Mouse (Mus musculus) megakaryocyte, adult 5-6 weeks (primary cell): ENCODE measurements at regions not wholly inside any gene's neighbourhood (a gene's known extent, or its start where the extent isn't known, plus 50 kb on each side); places are given as distances from the start of the nearest gene placed in this dataset.

Source experiments
- ATAC-seq: 2 replicates; pipeline ENCODE4 v1.8.0; 2016; ENCODE audit warnings: mild to moderate bottlenecking, inconsistent platforms; ENCODE audit not compliant: poor library complexity, severe bottlenecking

DNA sequence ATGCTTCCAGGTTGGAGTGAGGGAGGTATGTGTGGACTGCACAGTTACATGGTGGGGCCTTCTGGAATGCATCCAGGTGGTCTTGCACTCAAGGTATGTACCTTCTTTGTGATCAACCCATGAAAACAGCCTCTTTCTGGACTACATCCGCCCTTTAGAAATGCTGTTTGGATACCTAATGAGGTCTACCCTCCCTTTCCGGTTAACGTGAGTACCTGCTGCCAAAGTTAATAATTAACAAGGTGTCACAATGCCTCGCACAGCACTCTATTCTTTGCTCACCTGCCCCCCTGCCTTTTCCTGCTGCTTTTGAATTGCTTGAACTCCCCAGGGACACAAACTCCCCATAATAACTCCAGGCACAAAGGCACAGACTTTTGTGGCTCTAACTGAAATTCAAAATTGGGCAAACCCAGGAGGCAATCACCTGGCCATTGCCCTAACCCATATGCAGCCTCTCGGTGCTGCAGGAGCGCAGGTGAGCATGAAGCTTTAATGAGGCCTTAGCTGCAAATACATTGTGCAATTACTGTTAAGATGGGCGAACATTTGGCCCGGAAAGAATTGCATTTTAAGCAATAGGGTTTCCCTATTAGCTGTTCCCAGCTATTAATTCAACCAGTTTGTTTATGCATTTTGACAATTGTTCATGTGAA, 500.9 kb upstream of the Nox3 start:
- no peak for ATAC-seq

DNA sequence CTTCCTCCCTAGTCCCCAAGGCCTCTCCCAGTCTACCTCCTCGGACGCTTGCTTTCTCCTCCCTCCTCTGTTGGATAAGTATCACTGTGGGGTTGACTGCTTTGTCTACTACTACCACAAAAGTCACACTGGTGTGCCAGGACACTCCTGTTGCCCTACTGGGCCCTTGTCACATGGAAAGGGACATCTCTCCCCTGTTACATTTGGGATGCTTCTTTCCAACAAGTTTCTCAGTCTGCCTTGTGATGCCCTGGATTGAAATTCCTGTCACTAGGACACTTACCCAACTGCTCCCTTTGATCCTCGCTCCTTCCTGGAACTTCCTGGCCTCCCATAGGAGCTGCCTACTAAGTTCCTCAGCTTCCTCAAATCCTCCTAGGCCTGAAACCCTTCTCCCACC, 501.9 kb upstream of the Nox3 start:
- ATAC-seq = no peak

DNA sequence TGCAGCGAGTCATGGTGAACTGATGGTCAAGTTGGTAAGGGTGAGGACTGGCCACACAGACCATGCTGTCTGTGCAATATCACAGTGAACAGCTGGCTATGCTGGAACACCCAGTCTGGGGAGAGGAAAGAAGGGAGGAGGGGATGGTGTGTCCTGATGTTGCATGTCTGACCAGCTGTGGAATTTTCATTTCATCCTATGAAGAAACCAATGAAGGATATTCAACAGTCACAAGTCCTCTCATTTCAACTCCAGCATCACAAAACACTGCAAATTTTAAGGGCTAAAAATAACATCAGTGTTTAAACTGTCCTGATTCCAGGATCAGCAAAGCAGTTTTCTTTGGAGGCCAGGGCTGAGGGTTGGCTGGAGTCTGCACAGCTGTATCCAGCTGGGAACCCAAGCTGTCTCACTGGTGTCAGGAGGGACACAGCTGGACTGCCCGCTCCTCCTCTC, 503.7 kb upstream of the Nox3 start:
- ATAC-seq = no peak

DNA sequence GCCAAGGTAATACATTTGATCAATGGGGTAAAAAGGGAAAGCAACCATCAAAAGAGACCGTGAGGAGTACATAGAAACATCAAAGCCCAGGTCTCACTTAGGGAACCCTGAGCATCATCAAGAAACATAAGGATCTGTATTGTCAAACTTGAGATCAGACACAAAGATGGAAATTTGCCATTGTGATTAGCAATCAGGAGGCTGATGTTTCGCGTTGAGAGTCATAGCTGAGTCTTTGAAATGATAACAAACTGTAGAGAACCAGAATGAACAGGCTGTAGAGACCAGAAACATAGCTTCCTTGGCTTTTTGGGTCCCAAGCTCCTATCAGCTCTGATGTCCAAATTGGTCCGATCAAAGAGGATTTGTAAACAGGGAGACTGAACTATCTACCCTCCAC, 505.2 kb upstream of the Nox3 start:
- ATAC-seq = no peak

DNA sequence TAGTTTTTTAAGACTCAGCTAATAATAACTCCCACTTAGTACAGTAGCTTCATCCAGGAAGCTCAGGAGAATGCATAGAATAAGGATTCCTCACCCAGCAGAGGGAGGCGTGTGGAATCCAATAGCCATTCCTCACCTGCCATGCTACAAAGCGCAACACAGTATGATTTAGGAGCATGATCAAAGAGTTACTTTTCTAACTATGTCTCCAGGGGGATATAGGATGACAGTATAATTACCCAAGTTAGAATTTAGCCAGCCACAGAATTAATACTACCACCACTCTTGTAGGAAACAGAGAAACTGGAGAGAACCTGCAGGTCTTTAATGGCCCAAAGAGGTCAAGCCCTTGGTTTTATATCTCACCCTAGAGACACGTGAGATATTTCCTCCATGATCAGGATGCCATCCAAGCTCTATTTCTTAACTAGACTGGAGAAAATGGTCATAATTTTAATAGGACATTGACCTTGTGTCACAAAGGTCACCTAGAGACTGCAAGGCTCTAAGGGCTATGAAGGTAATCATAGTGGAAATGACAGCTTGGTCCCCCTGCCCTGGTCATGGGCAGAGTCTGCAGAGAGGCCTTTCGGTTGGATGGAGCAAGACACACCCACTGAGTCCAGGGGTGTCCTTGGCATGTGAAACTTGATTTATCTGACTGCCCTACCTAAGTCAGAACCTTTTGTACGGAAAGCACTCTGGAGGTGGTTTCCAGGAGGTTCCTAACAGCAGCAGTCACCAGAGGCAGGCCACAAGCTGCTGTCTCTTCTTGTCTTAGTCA, 512.3 kb upstream of the Nox3 start:
- ATAC-seq = no peak

DNA sequence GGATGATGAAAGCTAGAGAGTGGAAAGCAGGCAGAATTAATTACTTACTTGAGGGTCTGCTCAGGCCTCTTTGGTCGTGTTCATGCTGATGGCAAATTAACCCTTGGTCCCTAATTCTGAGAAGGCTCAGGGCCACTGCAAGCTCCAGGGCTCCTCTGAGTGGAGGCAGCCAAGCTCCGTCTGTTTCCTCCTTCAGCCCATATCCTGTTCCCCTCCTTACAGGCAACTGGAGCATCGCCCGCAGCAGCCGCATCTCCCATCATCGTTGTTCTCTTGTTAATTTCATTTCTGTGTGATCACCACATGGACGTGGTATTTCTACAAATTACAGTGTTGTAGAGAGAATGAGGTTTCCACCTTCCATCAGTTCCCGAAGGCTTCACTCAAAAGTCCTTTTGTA, 513.6 kb upstream of the Nox3 start:
- no peak for ATAC-seq

DNA sequence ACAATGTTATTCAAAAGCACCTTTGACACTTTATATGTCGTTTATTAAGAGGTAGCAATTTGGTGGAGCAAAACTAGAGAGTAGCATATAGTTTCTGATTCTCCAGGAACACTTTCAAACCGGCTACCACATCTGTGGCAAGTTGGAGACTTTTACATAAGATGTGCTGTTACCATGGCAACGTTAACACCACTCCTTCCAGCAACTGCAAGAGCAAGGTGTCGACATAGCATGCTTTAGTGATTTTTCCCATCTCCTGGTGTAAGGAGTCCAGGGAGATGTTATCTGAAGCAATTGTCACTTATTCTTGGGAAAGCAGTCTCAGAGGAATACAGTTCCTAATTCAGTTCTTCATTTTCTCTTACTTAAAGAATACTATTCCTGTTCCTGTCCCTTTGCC, 516.5 kb upstream of the Nox3 start:
- no peak for ATAC-seq

DNA sequence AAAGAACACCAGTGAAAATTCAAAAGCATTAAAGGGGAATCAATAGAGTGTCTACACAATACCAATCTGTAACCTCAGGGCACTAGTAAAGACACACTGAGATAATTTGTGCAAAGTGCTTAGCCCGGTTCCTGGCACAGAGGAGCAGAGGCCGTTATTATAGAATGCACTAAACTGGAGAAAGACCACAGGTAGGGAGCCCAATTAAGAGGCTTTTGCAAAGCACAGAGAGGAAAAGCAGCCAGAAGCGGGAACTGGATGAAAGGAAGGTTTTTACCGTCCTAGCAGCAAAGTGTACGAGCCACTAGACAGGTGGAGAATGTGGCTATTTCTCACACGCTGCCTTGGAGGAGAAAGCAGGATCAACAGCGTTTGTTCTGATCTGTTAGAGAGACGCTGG, 518.9 kb upstream of the Nox3 start:
- no peak for ATAC-seq

DNA sequence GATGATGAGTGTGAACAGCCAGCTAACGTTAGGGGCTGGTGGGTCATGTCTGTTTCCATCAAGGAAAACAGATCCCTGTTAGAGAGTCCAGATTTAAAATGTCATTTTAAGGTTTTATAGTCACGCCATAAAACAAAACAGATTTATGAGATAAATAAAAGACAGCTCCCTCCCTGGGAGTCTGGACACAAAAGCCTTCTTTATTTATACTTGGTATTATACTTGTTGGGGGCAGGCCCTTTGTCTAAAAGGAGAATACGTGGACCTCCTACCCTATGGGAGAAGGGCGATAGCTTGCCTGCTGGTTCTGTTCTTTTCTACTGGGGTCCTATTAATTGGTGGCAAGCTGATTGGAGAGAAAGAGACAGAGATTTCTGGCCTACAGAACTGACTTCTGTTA, 520.1 kb upstream of the Nox3 start:
- ATAC-seq = no peak

DNA sequence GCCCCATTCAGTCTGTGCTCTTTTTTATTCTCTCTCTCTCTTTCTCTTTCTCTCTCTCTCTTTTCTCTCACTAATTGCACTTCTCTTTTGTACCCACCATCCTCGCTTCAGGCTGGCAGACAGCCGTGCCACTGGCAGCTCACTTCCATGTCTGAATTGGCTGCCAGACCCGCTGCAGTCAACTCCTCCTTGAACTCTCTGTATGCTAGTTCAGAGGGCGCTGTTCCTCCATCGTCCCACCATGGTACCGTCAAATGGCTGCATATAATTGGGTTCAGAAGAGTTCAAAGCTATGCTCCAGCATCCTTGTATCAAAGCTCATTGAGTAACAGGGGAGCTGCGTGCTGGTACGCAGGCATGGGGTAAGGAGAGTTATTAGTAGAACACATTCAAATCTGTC, 520.7 kb upstream of the Nox3 start:
- ATAC-seq = no peak

DNA sequence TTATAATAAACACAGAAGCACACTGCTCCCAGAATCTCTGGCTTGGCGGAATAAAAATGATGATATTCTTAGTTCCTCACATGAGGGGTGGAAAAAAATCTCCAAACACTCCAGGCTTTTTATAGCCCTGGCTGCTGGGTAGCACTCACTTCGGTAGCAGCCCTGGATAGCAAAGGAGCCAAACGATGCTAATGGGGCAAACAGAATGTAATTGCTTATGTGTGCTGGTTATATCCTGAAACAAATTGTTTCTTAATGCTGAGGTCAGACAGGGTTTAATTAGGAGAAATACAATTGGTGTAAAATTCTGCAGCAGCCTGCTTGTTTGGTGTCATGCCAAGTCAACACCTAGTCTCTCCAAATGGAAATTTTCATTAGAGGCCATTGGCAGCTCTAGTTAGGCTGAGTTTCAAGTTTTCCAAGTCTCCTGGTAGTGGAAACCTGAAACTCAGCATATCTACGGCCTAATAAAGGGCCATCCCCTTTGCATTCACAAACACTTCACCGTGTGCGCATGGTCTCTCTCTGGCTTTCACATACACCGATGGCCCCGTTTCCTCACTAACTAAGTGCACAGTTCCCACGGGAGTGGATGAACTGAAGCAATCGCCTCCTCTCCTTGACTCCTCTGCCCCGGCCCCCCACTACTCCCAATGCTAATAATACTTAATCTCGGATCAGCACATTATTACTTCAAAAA, 524.8 kb upstream of the Nox3 start:
- ATAC-seq = no peak

DNA sequence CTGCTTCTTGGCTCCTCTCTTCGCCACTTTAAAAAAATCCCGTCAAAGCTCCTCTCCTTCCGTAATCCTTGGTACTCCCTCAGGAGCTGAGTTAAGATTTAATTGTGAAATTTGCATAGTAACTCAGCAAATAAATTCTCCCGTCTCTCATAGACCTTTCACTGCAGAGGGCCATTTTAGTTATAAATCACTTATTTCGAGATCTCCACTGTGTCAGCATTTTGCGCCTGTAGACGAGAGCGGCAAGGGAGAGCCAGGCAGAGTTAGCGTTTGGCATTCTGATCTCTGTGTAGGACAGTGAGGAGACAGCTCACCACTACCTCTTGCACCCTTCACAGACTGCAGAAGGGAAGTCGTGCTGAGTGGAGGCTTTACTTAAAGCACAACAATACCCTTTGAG, 531.8 kb upstream of the Nox3 start:
- ATAC-seq = no peak

DNA sequence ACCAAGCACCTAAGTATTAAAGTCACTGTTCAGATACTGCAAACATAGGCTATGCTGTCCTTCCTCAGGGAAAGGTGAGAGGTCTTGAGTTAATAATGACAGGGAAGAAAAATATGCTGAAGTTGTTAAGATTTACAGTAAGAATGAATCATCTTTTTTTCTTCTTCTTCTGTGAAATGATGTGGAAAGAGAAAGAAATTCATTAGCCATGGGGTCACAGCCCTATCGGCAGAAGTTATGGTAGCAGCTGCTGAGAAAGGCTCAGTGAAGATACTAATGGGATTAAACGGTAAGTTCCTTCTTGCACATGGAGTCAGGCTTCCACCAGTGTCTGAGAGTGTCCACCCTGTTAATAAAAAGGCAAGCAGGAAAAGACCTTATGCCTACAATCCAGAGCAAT, 533.9 kb upstream of the Nox3 start:
- ATAC-seq = no peak

DNA sequence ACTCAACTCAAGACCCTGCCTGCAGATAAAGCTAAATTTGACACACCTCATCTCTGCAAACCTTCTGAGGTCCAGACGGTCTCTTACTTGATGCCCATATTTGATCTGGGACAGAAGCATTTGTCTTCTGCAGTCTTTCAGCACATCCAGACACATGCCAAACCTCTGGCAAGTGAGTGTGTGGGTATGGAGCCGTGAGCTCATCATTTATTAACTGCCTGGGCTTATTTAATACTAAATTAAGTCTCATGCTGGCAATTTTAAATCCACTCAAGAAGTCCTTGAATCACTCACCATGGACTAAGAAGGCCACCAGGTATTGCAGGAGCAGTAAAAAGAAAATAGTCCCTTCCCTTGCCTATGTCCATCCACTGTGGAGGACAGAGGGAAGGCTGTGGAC, 554.4 kb upstream of the Nox3 start:
- ATAC-seq = no peak

DNA sequence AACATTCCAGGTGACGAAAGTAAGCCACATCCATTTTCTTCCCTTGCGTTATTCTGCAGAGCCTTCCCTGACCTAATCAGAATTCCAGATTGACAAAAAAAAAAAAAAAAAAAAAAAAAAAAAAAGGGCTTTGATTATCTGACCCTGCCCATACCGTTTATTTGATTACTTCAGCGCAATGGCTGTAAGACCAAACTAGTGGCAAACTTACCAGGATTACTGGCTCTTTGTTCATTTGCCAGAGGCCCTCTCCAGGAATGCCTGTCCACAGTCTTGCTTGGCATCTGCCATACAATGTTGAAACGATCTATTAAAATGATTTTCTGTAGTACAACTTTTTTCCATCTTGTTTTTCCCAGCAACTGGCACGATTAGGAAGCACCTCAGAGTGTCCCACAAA, 569.4 kb upstream of the Nox3 start:
- ATAC-seq = no peak

DNA sequence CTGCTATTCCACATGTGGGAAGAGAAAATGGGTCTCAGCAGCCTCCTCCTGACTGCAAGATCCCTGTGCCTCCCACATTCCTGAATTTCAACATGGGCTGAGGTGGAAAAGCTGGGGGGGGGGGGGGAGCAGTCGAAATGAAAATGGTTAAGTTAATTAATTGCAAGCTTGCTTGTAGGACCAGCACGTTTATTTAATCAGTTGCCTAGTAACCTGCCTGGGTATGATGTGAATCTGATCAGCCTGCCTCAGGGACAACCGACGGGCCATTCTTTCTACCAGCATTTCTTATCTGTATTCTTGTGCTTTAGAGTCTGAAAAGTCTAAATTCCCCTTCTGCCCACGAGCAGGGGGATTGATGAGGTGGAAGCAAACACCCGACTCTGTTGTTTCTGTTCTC, 569.9 kb upstream of the Nox3 start:
- no peak for ATAC-seq

DNA sequence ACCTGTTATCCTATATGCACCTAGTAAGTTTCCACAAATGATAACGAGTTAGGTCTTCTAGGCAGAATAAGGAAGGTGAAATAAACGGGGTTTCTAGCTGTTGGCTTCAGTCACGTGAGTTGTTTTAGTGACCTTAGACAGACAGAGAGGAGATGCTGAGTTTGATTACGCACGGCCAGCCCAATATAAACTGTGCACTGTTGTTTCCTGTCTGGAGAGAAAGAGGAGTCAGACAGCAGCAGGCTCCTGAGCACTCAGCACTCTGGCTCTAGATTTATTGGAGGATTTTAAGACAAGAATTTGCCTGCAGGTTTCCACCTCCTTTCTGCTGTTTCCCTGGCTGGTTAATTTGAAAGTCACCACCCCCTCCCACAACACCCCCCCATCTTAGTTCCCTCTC, 570.4 kb upstream of the Nox3 start:
- ATAC-seq = no peak

DNA sequence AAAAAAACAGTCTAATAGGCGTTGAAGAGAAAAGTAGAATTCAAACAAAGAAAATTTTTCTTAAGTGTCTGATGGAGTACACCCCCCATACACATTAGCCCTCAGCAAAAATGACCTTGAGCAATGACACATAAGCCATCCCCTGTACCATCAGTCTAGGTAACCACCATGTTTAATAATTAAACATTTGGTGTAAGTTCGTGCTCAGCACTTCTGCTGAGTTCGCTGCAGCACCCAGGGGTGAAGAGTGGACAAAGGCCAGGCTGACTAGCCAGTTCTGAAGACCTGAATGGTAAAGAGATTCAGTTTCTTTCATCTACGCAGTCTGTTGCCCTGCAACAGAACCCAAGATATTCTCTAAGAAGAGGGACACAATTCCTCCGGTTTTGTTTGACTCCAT, 572.3 kb upstream of the Nox3 start:
- no peak for ATAC-seq

DNA sequence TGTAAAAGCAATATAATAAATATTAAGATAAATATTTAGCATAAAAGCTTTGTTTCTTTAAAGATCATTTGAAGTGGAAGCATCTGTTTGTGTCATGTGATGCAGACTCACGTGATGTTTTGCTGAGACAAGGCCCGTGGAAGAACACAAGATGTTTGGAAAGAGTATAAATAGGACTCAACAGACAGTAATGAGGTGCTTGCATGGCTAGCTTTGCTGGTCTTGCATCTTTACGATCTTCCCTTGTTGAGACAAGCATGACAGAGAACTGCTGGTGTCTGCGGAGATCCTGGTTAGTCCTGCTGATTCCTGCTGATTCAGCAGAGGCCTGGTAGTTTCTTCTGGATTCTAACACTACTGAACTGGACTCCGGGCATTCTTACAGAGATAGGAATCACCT, 576.4 kb upstream of the Nox3 start:
- ATAC-seq = no peak

DNA sequence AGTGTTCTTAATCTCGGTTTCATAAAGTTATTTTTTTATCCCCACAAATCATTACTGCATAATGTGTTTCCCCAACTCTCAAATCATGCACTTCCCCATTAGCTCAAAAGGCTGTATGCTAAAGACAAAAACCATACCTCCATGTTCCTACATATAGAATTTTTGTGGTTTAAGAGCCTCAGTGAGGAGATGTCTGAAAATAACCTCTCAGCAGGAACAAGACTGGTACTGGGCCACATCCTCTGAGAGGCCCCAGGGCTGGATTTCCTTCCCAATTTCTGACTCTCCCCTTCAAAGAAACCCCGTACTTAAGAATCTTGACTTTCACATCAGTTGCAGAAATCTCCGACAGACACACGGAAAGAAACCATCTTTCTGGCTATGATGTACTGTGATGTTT, 580.7 kb upstream of the Nox3 start:
- peak; percentile 88 for ATAC-seq

DNA sequence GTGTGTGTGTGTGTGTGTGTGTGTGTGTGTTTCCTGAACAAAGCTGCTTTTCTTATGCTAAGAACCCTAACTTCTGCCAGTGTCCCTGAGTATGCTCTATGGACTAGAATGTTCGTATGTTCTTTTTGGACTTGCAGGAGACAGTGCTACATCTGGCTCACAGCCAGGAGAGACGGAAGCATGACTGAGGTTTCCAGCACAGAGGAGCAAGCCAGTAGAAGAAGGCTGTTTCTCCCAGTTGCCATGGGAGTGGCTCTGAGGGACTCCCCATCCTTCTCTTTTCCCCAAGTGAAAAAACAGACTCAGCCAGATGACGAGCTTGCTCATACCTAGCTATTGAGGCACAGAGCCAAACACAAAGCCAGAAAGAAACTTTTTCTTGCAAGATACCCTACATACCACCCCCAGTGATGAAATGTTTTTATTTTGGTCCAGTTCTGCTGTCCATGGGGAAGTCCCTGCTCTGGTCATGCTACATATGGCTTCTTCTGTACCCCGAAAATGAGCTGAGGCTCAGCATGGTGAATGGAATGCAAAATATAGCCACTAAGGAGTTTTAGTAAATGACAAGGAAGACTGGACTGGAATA, 582.3 kb upstream of the Nox3 start:
- ATAC-seq = no peak

DNA sequence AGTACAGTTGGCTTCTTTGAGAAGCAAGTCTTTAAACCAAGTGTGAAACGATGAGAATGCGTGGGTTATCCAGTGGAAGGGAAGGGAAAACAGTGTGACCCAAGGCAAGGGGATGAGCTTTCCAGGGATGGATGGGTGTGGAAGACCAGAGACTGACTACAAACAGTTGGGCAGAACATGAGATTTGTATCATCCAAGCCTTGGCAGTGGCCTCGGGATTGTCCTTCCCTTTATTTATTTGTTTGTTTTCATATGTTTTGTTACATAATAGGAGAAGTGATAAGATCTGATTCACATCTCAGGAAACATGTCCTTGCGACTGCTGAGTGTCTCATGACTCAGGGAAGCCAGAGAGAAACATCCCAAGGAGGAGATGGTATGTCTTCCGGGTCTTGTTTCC, 585.4 kb upstream of the Nox3 start:
- ATAC-seq = no peak
